10 mouse cellular contexts compared by ENCODE assay signal in the genomic region with DNA sequence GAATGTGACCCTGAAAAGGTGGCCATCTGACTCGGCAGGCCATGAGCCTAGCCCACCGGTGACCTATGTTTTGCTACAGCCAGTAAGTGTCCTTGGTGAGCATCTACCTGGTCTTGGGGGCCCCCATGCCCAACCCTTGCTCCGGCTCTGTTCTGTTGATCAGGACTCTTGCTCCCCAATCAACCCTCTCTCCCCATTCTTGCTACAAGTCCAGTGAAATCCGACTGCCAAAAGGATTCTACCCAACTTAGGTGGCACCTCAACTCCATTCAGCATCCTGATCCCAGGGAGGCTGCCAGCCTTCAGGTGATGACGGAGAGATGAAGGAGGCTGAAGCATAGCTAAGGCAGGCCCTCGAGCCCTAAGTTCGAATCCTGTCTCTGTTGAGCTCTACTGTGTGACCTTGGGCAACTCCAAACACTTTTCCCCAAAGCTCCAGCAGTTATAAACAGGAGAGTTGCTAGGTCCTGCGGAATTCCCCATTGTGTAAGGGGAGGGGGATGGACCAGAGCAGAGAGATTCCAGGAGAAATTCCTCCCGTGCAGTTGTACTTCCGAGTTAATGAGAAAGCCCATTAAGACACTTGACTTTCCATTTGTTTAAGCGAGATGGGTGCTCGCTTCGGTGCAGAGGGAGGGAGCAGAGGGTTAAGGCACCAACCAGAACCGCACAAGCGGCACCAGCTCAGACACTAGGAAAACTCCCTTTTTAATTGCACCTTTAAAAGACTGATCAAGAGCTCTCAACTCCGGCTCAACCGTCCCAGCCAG. TPM values are rescaled to one million over a fixed set of nuclear protein-coding genes. Genes with fewer than 3 reads are reported as not detected.
DNase-seq lines count a peak whose midpoint lies in the region; ATAC-seq and TF ChIP-seq lines count a peak whose summit lies in the region.
"Had no signal": no experiment of that assay in that cellular context is flagged by ENCODE, and none has a peak within 500 bp of the region (broad histone marks: within the 10 kb centered on the region; RNA-seq: fewer than 3 reads in every experiment).

No protein-coding gene starts in this region.

- DNase-seq in heart, adult 2 months, result no peak
- no peak for DNase-seq in embryonic facial prominence, embryonic 14.5 days (ENCODE audit: low spot score)
- DNase-seq in limb, embryonic 11.5 days (ENCODE audit: low spot score), result no peak
- DNase-seq in ovary, adult 18-20 months (ENCODE audit: low spot score), result no peak
- DNase-seq in right cerebral cortex, postnatal 36 days (ENCODE audit: low spot score in 2 of 2), result no peak
- DNase-seq in retina, embryonic 14.5 days (ENCODE audit: low spot score), result no peak
- DNase-seq: gastrocnemius, postnatal 14 days; liver, embryonic 13.5 days had no signal

- peaks cover 78% of the 10 kb centered on the region for H3K4me1 ChIP-seq in heart, embryonic 13.5 days
- peaks cover 15% of the 10 kb centered on the region for H3K4me1 ChIP-seq in heart, adult 2 months (ENCODE audit: control insufficient read depth, insufficient read depth, low read length)
- H3K4me1 ChIP-seq in E14TG2a.4 (replicated peaks; ENCODE audit: low read depth, low read length), result peaks cover 91% of the 10 kb centered on the region
- peaks cover 17% of the 10 kb centered on the region for H3K4me1 ChIP-seq in embryonic facial prominence, embryonic 14.5 days (ENCODE audit: control insufficient read depth, insufficient read depth, low read length)
- peaks cover 69% of the 10 kb centered on the region for H3K4me1 ChIP-seq in limb, embryonic 11.5 days (ENCODE audit: control insufficient read depth, insufficient read depth, low read length)

- TF ChIP-seq CTCF in heart, adult 2 months (IDR thresholded peaks at IDR 0.05), result no peak
- no peak for TF ChIP-seq CTCF in E14TG2a.4 (conservative IDR thresholded peaks at IDR 0.05; ENCODE audit: low read length)

- 32% methylated on average over 17 of the region's 17 CpGs for WGBS in heart, embryonic 13.5 days
- WGBS in heart, adult 2 months, result 64% methylated on average over 17 of the region's 17 CpGs
- 49% methylated on average over 17 of the region's 17 CpGs for WGBS in embryonic facial prominence, embryonic 14.5 days
- 31% methylated on average over 17 of the region's 17 CpGs for WGBS in limb, embryonic 11.5 days

- no peak for TF ChIP-seq POLR2A in heart, adult 2 months (IDR thresholded peaks at IDR 0.05; ENCODE audit: insufficient read depth, low read depth, low read length)

- no peaks in the 10 kb centered on the region; the same call in 1 of the 2 replicates for H3K36me3 ChIP-seq in heart, embryonic 13.5 days
- no peaks in the 10 kb centered on the region for H3K36me3 ChIP-seq in heart, adult 2 months (ENCODE audit: control insufficient read depth, insufficient read depth, low read length)
- no peaks in the 10 kb centered on the region for H3K36me3 ChIP-seq in E14TG2a.4 (ENCODE audit: insufficient read depth, low read length)
- H3K36me3 ChIP-seq in embryonic facial prominence, embryonic 14.5 days (ENCODE audit: control insufficient read depth, insufficient read depth, low read length), result no peaks in the 10 kb centered on the region
- no peaks in the 10 kb centered on the region for H3K36me3 ChIP-seq in limb, embryonic 11.5 days (ENCODE audit: control insufficient read depth, insufficient read depth, low read length)
- H3K36me3 ChIP-seq: liver, embryonic 13.5 days had no signal

- intact Hi-C loops in heart, adult 2 months (cut with DNase I), result no loop called here

- no peaks in the 10 kb centered on the region for H3K9me3 ChIP-seq in heart, embryonic 13.5 days
- 0 out of 2 replicates have a peak, but pooled peaks cover 5% of the 10 kb centered on the region for H3K9me3 ChIP-seq in E14TG2a.4 (ENCODE audit: low read length)
- no peaks in the 10 kb centered on the region for H3K9me3 ChIP-seq in embryonic facial prominence, embryonic 14.5 days (ENCODE audit: control insufficient read depth, low read length)
- H3K9me3 ChIP-seq in limb, embryonic 11.5 days (ENCODE audit: control insufficient read depth, low read length), result no peaks in the 10 kb centered on the region
- H3K9me3 ChIP-seq: liver, embryonic 13.5 days had no signal

- H3K79me2 ChIP-seq in heart, adult 2 months (replicated peaks; ENCODE audit: control insufficient read depth, insufficient read depth, low read length), result 0 out of 2 replicates have a peak, but pooled peaks cover 2% of the 10 kb centered on the region

- peak overlapping the region; percentile 75 for H3K4me2 ChIP-seq in heart, embryonic 13.5 days
- peak overlapping the region; percentile 98; the same call in 1 of the 2 replicates for H3K4me2 ChIP-seq in embryonic facial prominence, embryonic 14.5 days (ENCODE audit: low read depth, low read length)
- H3K4me2 ChIP-seq in limb, embryonic 11.5 days (ENCODE audit: low read depth, severe bottlenecking), result peak overlapping the region; percentile 88

- peak overlapping the region; percentile 95 for H3K27ac ChIP-seq in heart, embryonic 13.5 days (replicated peaks)
- no peak overlapping the region; the same call in 1 of the 2 replicates for H3K27ac ChIP-seq in heart, adult 2 months
- H3K27ac ChIP-seq in embryonic facial prominence, embryonic 14.5 days (replicated peaks; ENCODE audit: low read depth, low read length), result no peak overlapping the region
- no peak overlapping the region for H3K27ac ChIP-seq in limb, embryonic 11.5 days (replicated peaks; ENCODE audit: low read depth, low read length)
- H3K27ac ChIP-seq: liver, embryonic 13.5 days had no signal

- TF ChIP-seq EP300 in heart, adult 2 months (IDR thresholded peaks at IDR 0.05; ENCODE audit: insufficient read depth, low read depth, low read length), result no peak

- peak overlapping the region; percentile 94 for H3K9ac ChIP-seq in heart, embryonic 13.5 days
- no peak overlapping the region; the same call in 1 of the 2 replicates for H3K9ac ChIP-seq in heart, adult 2 months (ENCODE audit: low read depth, low read length)
- H3K9ac ChIP-seq in embryonic facial prominence, embryonic 14.5 days (ENCODE audit: low read depth, low read length), result no peak overlapping the region
- H3K9ac ChIP-seq in limb, embryonic 11.5 days (ENCODE audit: low read length), result peak overlapping the region; percentile 45; the same call in 1 of the 2 replicates
- H3K9ac ChIP-seq: liver, embryonic 13.5 days had no signal

- H3K27me3 ChIP-seq in heart, embryonic 13.5 days (replicated peaks), result no peaks in the 10 kb centered on the region
- H3K27me3 ChIP-seq in heart, adult 2 months (ENCODE audit: control insufficient read depth, insufficient read depth, low read length), result no peaks in the 10 kb centered on the region
- peaks cover 97% of the 10 kb centered on the region for H3K27me3 ChIP-seq in E14TG2a.4 (ENCODE audit: insufficient read depth, low read length)
- H3K27me3 ChIP-seq in embryonic facial prominence, embryonic 14.5 days (replicated peaks; ENCODE audit: control insufficient read depth, insufficient read depth, low read length), result peaks cover 48% of the 10 kb centered on the region
- peaks cover 2% of the 10 kb centered on the region; the same call in 1 of the 2 replicates for H3K27me3 ChIP-seq in limb, embryonic 11.5 days (ENCODE audit: control insufficient read depth, insufficient read depth, low read length)

- H3K4me3 ChIP-seq in heart, embryonic 13.5 days, result peak overlapping the region; percentile 75
- no peak overlapping the region for H3K4me3 ChIP-seq in heart, adult 2 months
- peak overlapping the region; percentile 85 for H3K4me3 ChIP-seq in E14TG2a.4 (replicated peaks; ENCODE audit: low read length)
- H3K4me3 ChIP-seq in embryonic facial prominence, embryonic 14.5 days (ENCODE audit: low read depth, low read length), result 0 out of 2 replicates have a peak overlapping the region, but pooled peaks have one; percentile 43
- peak overlapping the region; percentile 30 for H3K4me3 ChIP-seq in limb, embryonic 11.5 days (ENCODE audit: low read depth, low read length)
- H3K4me3 ChIP-seq: liver, embryonic 13.5 days had no signal

- ATAC-seq in heart, embryonic 13.5 days (ENCODE audit: extremely low read depth, insufficient number of reproducible peaks, low FRiP score, low TSS enrichment), result no peak
- ATAC-seq in embryonic facial prominence, embryonic 14.5 days (ENCODE audit: low read depth), result no peak
- no peak for ATAC-seq in limb, embryonic 11.5 days (ENCODE audit: insufficient number of reproducible peaks, low FRiP score, low TSS enrichment, low read depth)

RNA-seq across cellular contexts. Expression of a gene that starts 3.3 kb away (rescaled TPM):
- polyA plus RNA-seq in heart, embryonic 13.5 days (2015; fragmentation: Nextera tagmentation; extraction: Ambion mirVana), result 12.1 and 13.9 TPM in 2 replicates
- total RNA-seq in heart, adult 2 months (2021), result 10 to 100 TPM; 11.0 to 12.6 TPM
- polyA plus RNA-seq in heart, adult 2 months (2012; rRNA removed), result 12.2 and 15.0 TPM in 2 replicates
- 6.1 and 6.6 TPM in 2 replicates for polyA plus RNA-seq in embryonic facial prominence, embryonic 14.5 days (2014; fragmentation: Nextera tagmentation; extraction: Ambion mirVana)
- polyA plus RNA-seq in limb, embryonic 11.5 days (2014; fragmentation: Nextera tagmentation; extraction: Ambion mirVana), result 10.2 and 10.6 TPM in 2 replicates

Comparison
In these comparisons a context has a peak if more than half of its experiments do, and no peak if none do; other contexts are left out.
1. H3K9ac ChIP-seq: peak in heart, embryonic 13.5 days (single experiment) and limb, embryonic 11.5 days (single experiment); none in heart, adult 2 months (single experiment) and embryonic facial prominence, embryonic 14.5 days (single experiment).
2. Peak in every context shown above with its lines, with median percentiles within 50 percentile points of each other: H3K4me2 ChIP-seq.